Mouse (Mus musculus) liver, embryonic 14.5 days (tissue): ENCODE measurements at regions not wholly inside any gene's neighbourhood (a gene's known extent, or its start where the extent isn't known, plus 50 kb on each side); places are given as distances from the start of the nearest gene placed in this dataset.

Experiments used
- ATAC-seq: fragments of 200-750 bp; cut with Nextera tagmentation; 2 replicates; pipeline ENCODE4 v1.8.0; 2017; ENCODE audit warnings: moderate number of reproducible peaks, mild to moderate bottlenecking, moderate library complexity; ENCODE audit not compliant: insufficient read depth
- DNase-seq, 3 experiments: peaks; one replicate each; pipeline ENCODE4 v3.0.0-alpha.2; 2012 to 2013; ENCODE audit warnings: low read depth in 3 of 3, low spot score in 3 of 3
- H3K27ac ChIP-seq: fragments of 300-500 bp; sonication (generic); 2 replicates; pipeline ENCODE4 v1.5.1; 2014; ENCODE audit warnings: moderate library complexity, mild to moderate bottlenecking, control low read depth, inconsistent platforms
- H3K27me3 ChIP-seq: fragments of 300-500 bp; sonication (generic); 2 replicates; pipeline ENCODE4 v1.6.1; 2014; ENCODE audit warnings: mild to moderate bottlenecking, low read length, moderate library complexity; ENCODE audit not compliant: control insufficient read depth, insufficient read depth
- H3K36me3 ChIP-seq: fragments of 300-500 bp; sonication (generic); replicated peaks from 2 replicates; pipeline ENCODE4 v1.6.1; 2014; ENCODE audit warnings: low read depth; ENCODE audit not compliant: control insufficient read depth, insufficient read depth
- H3K4me1 ChIP-seq, 2 experiments: fragments of 200-500 bp in 1 of 2; fragments of 300-500 bp in 1 of 2; sonication (generic) in 1 of 2; replicated peaks; 2 replicates each; pipeline ENCODE4 v1.6.1; 2012 to 2014; ENCODE audit warnings: antibody characterized with exemption in 1 of 2, inconsistent platforms in 1 of 2, low read length in 1 of 2; ENCODE audit not compliant: control insufficient read depth in 2 of 2, insufficient read depth in 2 of 2
- H3K4me2 ChIP-seq: fragments of 300-500 bp; sonication (generic); 2 replicates; pipeline ENCODE4 v1.6.1; 2014; ENCODE audit warnings: low read depth, mild to moderate bottlenecking, control low read depth, moderate library complexity
- H3K4me3 ChIP-seq, 2 experiments: fragments of 200-500 bp in 1 of 2; fragments of 300-500 bp in 1 of 2; sonication (generic) in 1 of 2; 2 replicates each; pipeline ENCODE4 v1.5.1; 2012 to 2014; ENCODE audit warnings: low read depth in 2 of 2, low read length in 2 of 2, mild to moderate bottlenecking in 2 of 2, control low read depth in 1 of 2, inconsistent platforms in 1 of 2, moderate library complexity in 1 of 2; ENCODE audit not compliant: insufficient read depth in 1 of 2
- H3K9ac ChIP-seq: fragments of 300-500 bp; sonication (generic); replicated peaks from 2 replicates; pipeline ENCODE4 v1.6.1; 2014; ENCODE audit warnings: mild to moderate bottlenecking, control low read depth, moderate library complexity
- H3K9me3 ChIP-seq: fragments of 300-500 bp; sonication (generic); 2 replicates; pipeline ENCODE4 v1.6.1; 2016; ENCODE audit warnings: low read length, mixed read lengths; ENCODE audit not compliant: control insufficient read depth
- CTCF ChIP-seq: IDR thresholded peaks from 2 replicates; pipeline ENCODE4 v1.5.1; 2016; ENCODE audit warnings: antibody characterized with exemption, low read depth, control low read depth
- EP300 ChIP-seq: IDR thresholded peaks from 2 replicates; pipeline ENCODE4 v1.6.1; 2016; ENCODE audit warnings: antibody characterized with exemption, low read depth
- WGBS: fragments of 180-500 bp; shearing (Covaris S2); extraction: QIAGEN DNeasy Blood & Tissue Kit; methylation state at CpG from one replicate; pipeline ENCODE4 v1.1.7; 2014; ENCODE audit not compliant: insufficient replicate concordance; 5-methylcytosine and 5-hydroxymethylcytosine counted together

DNA sequence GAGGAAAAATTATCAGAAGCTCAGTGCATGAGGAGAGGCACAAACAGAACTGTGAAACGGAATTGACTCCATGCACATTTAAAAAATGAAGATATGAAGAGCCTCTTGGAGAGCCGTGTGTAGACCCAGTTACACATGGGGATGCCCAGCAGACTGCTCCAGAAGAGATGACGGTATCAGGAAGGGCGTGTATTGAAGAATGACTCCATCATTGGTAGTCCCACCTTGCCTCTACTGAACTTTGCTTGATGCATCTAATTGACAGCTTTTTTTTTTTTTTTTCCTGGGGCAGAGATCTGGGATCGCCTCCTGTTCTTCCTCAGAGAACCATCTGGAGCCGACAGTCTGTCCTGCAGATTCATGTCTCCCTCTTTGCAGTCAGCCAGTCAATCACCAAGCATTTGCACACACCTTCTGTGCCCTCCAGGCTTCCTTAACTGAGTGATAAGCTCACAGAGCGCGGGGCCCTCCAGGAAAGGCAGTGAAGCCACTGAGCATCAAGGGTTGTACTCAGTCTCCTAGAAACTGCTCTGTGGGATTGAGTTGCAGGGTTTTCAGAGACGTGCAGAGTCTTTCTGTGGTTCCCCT is 57.6 kb upstream of the D1Pas1 start:
- no peak overlapping the region for H3K4me2 ChIP-seq
- H3K9me3 ChIP-seq = no peaks in the 10 kb centered on the region
- DNase-seq (no peak), ATAC-seq (no peak)
- no peak overlapping the region for H3K27ac ChIP-seq
- WGBS = 52% methylated on average over 9 of the region's 9 CpGs
- H3K27me3 ChIP-seq = no peaks in the 10 kb centered on the region
- no peaks in the 10 kb centered on the region for H3K36me3 ChIP-seq
- no peaks in the 10 kb centered on the region for H3K4me1 ChIP-seq
- H3K4me3 ChIP-seq = no peak overlapping the region
- TF ChIP-seq CTCF (no peak), EP300 (no peak)
- no peak overlapping the region for H3K9ac ChIP-seq

DNA sequence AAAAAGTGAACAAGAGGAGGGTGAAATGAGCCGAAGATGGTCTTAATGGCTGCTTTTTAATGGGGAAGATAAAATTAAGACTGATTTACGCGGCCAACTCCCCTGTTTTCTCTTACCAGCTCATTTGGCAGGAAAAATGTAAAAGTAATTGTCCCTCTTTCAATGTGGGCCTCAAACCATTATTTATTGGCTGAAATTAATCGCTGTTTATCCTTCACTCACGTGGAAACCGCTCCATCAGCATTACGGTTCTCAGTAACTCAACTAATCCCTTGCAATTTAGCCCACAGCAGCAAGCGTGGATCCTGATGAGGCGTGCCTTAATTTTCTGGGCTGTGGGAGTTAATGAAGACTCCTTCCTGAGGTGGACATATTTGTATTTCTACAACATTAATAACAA is 58.1 kb upstream of the D1Pas1 start:
- Histone ChIP-seq H3K9ac (no peak overlapping the region), H3K27me3 (no peaks in the 10 kb centered on the region), H3K36me3 (no peaks in the 10 kb centered on the region), H3K4me1 (no peaks in the 10 kb centered on the region), H3K27ac (no peak overlapping the region), H3K4me3 (no peak overlapping the region), H3K9me3 (no peaks in the 10 kb centered on the region), H3K4me2 (no peak overlapping the region)
- DNase-seq (no peak), ATAC-seq (no peak)
- no peak for TF ChIP-seq CTCF
- no peak for TF ChIP-seq EP300
- 78% methylated on average over 9 of the region's 9 CpGs for WGBS

DNA sequence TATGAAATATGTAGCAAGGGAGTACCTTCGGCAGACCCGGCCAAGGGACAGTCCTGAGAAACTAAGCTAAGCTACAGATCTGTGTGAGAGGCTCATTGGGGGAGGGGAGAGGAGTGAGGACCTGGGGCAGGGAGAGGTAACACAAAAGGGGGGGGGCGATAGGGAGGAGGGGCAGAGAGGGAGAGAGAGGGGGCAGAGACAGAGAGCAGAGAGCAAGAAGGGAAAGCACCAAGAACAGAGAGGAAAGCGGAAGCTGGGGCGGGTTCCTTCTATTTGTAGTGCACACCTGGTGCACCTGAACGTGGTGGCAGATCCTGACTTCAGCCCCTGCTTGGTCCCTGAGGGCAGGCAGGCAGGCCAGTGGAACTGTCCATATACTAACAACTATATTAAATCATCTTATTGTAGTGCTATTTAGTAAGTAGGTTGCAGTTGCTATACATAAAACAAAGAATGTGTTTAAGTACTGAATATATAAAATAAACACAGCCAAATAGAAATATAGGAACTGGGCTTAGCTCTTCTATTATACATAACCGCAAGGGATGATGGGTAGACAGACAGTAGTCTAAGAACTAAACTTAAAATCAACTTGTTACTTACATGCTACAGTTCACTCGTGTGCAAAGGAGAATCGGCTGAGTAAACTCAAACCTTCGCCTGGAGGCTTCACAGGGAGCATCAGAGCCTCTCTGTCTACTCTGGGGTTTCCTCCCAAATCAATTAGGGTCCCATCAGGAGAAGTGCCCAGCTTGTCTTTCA is 59.6 kb upstream of the D1Pas1 start:
- H3K27me3 ChIP-seq = no peaks in the 10 kb centered on the region
- H3K4me3 ChIP-seq = no peak overlapping the region
- TF ChIP-seq CTCF (no peak), EP300 (no peak)
- H3K4me1 ChIP-seq = no peaks in the 10 kb centered on the region
- H3K36me3 ChIP-seq = no peaks in the 10 kb centered on the region
- H3K4me2 ChIP-seq = no peak overlapping the region
- H3K27ac ChIP-seq = no peak overlapping the region
- no peak for DNase-seq
- WGBS = 60% methylated on average over 9 of the region's 10 CpGs
- no peaks in the 10 kb centered on the region for H3K9me3 ChIP-seq
- no peak overlapping the region for H3K9ac ChIP-seq
- ATAC-seq = no peak

DNA sequence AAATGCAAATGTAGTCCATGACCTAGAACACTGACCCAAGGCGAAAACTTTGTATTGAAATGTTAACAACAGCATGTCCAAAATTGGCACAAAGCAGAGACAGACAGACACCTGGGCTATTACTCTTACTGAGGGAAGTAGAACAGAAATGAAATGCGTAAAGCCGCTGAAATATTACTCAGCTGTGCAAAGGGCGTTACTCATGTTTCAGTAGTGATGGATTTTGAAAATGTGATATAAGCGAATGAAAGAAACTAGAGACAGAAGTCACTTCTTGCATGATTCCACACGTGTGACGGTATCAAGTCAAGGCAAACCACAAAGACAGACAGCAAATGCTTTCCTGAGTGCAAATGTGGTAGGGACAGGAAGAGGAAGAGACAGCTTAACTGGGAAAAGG is 61.3 kb upstream of the D1Pas1 start:
- Histone ChIP-seq H3K4me1 (no peaks in the 10 kb centered on the region), H3K27me3 (no peaks in the 10 kb centered on the region), H3K27ac (no peak overlapping the region), H3K4me3 (no peak overlapping the region), H3K9ac (no peak overlapping the region), H3K9me3 (no peaks in the 10 kb centered on the region), H3K4me2 (no peak overlapping the region), H3K36me3 (no peaks in the 10 kb centered on the region)
- DNase-seq = no peak
- TF ChIP-seq EP300 (no peak), CTCF (no peak)
- 54% methylated on average over 7 of the region's 7 CpGs for WGBS
- ATAC-seq = no peak

DNA sequence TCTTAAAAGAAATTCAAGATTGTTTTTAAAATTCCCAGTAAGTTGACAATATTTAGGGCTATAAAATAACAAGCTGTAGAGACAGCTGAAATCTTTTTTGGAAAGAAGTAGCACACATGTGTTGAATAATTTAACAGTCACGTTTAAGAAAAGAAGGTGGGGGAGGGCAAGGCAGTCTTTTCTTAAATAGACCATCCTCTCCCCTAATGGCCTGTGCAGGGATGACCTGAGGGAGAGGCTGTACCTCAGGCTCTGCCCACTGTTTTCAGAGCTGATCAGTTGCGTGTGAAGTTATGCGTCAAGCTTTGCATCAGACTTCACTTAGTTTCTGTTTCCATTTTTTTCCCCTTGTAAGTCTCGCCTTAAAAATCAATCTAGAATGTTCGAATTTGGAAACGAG is 65.7 kb upstream of the D1Pas1 start:
- ATAC-seq (no peak), DNase-seq (no peak)
- no peak overlapping the region for H3K9ac ChIP-seq
- 62% methylated on average over 6 of the region's 6 CpGs for WGBS
- TF ChIP-seq EP300 = no peak
- TF ChIP-seq CTCF = no peak
- H3K27me3 ChIP-seq = no peaks in the 10 kb centered on the region
- no peak overlapping the region for H3K4me2 ChIP-seq
- H3K9me3 ChIP-seq = no peaks in the 10 kb centered on the region
- H3K4me3 ChIP-seq = no peak overlapping the region
- H3K27ac ChIP-seq = no peak overlapping the region
- H3K36me3 ChIP-seq = no peaks in the 10 kb centered on the region
- H3K4me1 ChIP-seq = no peaks in the 10 kb centered on the region
